Mouse (Mus musculus): Measurements from ENCODE around the gene Oas1f.
A peak's percentile ranks its signal among the peaks of the same experiment; 100 is the strongest.
"Not testable (repeated sequence)": the region's sequence is repeated elsewhere in the genome, so short reads cannot be mapped to it uniquely, and the experiment has no call there.

The Oas1f gene

GRCm38 (mm10) chr5:120847067-120847466 lies at the start of gene Oas1f:
Gene Oas1f, plus strand, starts transcription at chr5:120847367.
- DNase-seq (ENCODE audit: low read depth, low spot score), result no peak

DNA sequence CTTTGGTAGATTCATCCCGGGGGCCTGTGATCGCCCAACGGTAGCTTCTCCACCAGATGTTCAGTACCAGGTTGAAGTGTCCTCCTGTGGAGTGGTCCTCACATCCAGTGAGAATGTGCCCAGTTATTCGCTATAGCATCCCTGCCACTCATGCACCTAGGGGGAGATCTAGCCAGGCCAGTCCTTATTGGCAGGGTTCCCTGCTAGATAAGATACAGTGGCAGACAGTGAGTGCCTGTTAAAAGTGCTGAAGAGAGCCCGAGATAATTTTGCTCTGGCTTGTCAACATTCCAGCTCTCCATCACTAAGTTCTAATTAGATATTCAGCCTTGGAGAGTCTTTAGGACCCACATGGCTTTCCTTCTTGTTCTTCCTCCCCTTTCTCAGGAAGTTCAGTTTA lies 49.0 kb upstream of the Oas1f start:
- not testable (repeated sequence) for DNase-seq (ENCODE audit: low read depth, low spot score)

DNA sequence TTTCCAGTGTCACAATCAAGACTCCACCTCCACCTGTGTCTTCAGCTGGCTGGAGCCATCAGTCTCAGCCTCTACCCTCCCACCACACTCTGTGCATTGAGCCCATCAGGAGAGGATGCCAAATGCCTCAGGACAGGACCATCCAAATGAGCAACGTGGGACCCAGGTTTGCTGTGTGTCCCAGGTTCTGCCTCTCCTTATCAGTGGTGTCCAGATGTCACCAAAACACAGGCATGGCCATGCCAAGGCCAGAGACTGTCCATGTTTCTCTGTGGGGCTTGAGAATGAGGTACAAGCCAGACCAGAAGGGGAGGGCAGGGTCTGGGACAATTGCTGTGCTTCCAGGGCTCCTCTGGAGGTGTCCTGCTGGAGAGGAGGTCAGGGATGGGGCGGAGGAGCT lies 48.2 kb upstream of the Oas1f start:
- not testable (repeated sequence) for DNase-seq (ENCODE audit: low read depth, low spot score)

DNA sequence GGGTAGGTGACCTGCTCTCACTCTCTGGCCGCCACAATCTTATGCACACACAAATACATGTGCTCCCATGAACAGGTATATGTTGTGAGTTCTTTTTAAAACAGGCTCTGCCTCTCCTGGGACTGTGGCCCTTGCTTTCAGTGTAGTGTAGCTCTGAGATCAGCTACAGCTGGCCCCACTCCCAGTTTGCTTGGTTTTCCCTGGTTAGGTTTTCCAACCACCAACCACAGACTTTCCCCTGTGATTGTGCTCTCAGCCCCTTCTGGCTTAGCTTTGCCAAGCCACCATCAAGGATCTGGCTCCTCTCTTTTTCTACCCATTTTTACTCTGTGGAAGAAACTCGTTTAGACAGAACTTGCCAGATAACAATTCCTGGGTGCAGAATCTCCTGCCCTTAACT lies 43.6 kb upstream of the Oas1f start:
- DNase-seq (ENCODE audit: low read depth, low spot score), result no peak

DNA sequence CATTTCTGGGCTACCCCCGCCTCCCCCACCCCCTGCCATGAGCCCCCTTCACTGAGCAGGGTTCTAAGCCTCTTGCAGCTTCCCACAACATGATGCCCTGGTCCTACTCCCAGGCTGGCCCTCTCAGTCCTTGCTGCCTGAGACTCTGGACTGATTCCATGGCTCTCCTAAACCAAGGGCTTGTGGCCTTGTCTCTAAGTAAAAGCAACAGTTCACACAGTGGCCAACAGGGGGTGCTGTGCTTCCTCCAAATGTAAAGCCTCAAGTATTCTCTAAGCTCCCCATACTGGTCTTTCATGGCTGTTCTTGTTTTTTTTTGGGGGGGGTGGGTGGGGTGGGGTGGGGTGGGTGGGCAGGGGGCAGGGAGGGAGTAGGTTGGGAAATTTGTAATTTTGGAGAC lies 40.7 kb upstream of the Oas1f start:
- peak; percentile 85 for DNase-seq (ENCODE audit: low read depth, low spot score)

DNA sequence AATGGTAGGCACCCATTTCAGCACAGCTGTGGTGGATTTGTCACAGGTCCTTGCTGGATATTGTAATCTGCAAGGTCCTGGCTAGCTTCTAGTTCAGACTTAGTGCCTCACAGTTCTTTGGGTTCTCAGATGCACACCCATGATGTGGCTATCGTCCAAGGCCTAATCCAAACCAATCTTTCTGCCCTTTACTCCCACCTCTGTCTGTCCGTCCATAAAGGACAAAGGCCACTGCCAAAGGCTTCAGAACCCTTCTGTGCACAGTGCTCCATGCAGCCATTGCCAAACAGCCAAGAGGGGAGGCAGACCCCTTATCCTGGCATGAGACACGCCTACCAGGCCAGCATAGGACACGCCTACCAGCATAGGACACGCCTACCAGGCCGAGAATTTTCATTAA lies 38.0 kb upstream of the Oas1f start:
- DNase-seq (ENCODE audit: low read depth, low spot score), result no peak

DNA sequence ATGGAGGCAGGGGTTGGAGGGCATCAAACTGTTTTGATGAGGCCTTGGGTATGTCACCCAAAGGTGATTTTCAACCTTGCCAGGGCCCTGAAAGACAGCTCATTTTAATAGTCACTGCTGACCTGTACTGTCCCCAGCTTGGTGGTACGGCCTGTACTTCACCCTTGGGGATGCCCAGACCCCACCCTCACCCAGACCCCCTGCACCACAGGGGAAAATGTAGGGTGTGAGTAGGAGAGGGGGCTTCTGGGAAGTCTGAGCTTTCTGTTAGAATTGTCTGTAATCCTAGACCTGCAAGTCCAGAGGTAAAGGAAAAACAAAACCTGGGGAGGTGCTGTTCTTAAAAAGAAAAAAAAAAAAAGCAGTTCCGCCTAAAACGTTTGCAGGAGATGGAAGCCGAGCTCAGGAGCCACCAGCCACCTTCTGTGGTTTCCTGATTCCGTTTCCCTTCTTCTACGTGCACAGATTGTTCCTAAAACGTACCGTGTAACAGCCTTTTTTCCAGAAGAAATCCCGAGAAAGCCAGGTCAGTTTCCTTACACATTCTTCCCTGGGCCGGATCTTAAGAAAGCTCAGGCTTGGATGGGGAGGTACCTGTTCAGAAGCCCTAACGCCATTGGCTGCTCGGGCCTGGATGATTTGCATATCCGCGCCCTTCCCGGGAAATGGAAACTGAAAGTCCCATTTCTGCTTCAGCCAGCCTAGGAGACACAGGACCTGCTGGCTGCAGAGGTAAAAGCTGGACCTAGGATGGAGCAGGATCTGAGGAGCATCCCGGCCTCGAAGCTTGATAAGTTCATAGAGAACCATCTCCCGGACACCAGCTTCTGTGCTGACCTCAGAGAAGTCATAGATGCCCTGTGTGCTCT lies 35.0 kb upstream of the Oas1f start, which contains the start of gene Oas1c:
TSS of gene Oas1c (minus strand) at position 564 of the 869 bp plus-strand sequence.
- peak; percentile 93 for DNase-seq (ENCODE audit: low read depth, low spot score)

GRCm38 (mm10) chr5:120813023-120813422 lies 34.1 kb upstream of the Oas1f start:
- no peak for DNase-seq (ENCODE audit: low read depth, low spot score)

GRCm38 (mm10) chr5:120815949-120816348 lies 31.2 kb upstream of the Oas1f start:
- peak; percentile 74 for DNase-seq (ENCODE audit: low read depth, low spot score)

GRCm38 (mm10) chr5:120818999-120819398 lies 28.2 kb upstream of the Oas1f start:
- DNase-seq (ENCODE audit: low read depth, low spot score), result no peak

GRCm38 (mm10) chr5:120831031-120831430 lies 16.1 kb upstream of the Oas1f start:
- DNase-seq (ENCODE audit: low read depth, low spot score), result no peak

GRCm38 (mm10) chr5:120833335-120834280 lies 13.6 kb upstream of the Oas1f start:
- DNase-seq (ENCODE audit: low read depth, low spot score), result peak; percentile 84

DNA sequence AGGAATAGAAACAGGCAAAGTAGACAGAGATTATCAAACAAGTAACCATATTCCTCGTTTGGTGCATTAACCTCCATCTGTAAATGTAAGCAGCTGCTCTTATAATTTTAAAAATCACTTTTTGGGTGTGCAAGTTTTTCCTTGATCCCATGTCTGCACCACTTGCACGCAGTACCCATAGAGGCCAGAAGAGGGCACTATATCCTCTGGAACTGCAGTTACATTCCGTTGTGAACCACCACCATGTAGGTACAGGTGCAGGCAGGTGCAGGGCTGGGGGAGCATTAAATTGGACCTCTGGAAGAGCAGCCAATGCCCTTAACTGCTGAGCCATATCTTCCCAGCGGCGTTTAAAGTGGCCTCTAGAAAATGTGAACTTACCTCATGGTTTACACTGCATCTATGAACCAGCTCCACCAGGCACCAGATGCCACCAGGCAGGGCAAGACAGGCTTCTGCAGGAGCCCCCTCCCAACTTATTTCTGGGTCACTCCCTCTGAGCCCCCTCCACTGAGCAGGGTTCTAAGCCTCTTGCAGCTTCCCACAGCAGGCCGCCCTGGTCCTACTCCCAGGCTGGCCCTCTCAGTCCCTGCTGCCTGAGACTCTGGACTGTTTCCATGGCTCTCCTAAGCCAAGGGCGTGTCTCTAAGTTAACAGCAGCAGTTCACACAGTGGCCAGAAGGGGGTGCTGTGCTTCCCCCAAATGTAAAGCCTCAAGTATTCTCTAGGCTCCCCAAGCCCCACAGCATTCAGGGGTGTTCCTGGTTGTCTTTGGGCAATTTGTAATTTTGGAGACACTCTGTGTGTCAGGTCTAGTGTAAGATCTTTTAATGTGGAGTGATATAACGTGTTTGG lies 10.2 kb upstream of the Oas1f start:
- DNase-seq (ENCODE audit: low read depth, low spot score), result peak; percentile 91

- DNase-seq (ENCODE audit: low read depth, low spot score), result no peak
Measured at GRCm38 (mm10) chr5:120844713-120845112, 2.5 kb upstream of the Oas1f start.

- DNase-seq (ENCODE audit: low read depth, low spot score), result peak; percentile 86
Measured at GRCm38 (mm10) chr5:120849601-120850136, 2.5 kb downstream of the Oas1f start.

DNA sequence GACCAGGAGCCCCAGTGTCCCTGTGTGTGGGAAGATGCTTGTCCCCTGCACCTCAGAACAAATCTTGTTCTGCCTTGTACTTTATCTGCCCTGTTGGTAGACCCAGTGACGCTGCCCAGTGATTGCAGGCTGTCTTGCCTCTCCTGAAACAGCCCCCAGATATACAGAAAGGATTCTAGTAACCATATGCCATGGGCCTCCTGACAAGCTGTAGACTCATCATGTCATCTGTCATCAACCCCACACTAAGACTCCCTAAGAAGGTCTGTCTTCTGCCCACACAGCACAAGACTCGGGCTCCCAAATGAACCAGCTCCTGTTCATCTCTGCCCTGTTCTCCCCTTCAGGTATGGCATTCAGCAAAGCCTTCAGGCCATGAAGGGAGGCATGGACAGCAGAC lies 12.1 kb downstream of the Oas1f start:
- no peak for DNase-seq (ENCODE audit: low read depth, low spot score)

GRCm38 (mm10) chr5:120861121-120861520 lies 14.0 kb downstream of the Oas1f start, which contains the start of gene Oas1h:
Gene Oas1h, plus strand, starts transcription at chr5:120861421.
- DNase-seq (ENCODE audit: low read depth, low spot score), result peak; percentile 49

DNA sequence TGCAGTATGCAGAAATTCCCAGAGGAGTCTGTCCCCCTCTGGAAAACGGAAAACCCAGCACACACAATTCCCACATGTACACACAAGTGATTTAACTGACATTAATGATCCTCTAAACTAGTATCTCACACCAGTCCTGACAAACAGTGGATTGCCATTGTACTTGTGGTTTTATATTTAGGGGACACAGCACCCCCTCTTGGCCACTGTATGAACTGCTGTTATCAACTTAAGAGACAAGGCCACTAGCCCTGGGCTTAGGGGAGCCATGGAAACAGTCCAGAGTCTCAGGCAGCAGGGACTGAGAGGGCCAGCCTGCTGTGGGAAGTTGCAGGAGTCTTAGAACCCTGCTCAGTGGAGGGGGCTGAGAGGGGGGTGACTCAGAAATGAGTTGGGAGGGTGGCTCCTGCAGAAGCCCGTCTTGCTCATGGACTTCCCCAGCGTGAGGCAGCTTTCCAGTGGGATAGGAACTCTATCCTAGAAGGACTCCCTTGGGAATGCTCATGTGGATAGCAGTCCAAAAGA lies 18.2 kb downstream of the Oas1f start:
- DNase-seq (ENCODE audit: low read depth, low spot score), result peak; percentile 88

GRCm38 (mm10) chr5:120869436-120870015 lies 22.4 kb downstream of the Oas1f start:
- DNase-seq (ENCODE audit: low read depth, low spot score), result no peak

DNA sequence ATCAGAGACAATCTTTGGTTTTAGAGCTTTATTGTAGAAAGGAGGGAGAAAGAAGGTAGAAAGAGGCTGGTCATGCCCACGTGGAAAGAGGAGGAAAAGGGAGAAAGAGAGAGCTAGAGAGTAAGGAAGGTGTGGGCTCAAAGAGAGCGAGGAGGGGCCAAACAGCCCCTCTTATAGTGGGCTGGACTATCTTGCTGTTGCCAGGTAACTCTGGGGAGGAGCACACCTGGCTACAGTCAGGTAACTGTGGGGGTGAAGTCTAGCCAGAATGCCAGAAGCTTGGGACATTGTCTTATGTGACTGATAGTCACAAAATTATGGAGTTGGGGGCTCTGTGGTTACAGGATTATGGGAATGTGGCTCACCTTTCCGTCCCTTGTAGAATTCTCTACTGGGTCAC lies 22.9 kb downstream of the Oas1f start:
- no peak for DNase-seq (ENCODE audit: low read depth, low spot score)
